Mouse (Mus musculus) layer of hippocampus, adult 2 months (tissue): ENCODE data around the gene Nsd2. TPM values are rescaled to one million over a fixed set of nuclear protein-coding genes. Genes with fewer than 3 reads are reported as not detected.
"Not testable (repeated sequence)": the region's sequence is repeated elsewhere in the genome, so short reads cannot be mapped to it uniquely, and the experiment has no call there.

ENCODE experiments used
- DNase-seq, 2 experiments: peaks; one replicate each; pipeline ENCODE4 v3.0.0; 2022; ENCODE audit warnings: low spot score in 2 of 2
- H3K27ac ChIP-seq: fragments of 200-600 bp; 2 replicates; pipeline ENCODE4 v1.8.1; 2022
- H3K4me3 ChIP-seq: fragments of 200-600 bp; 2 replicates; pipeline ENCODE4 v1.8.1; 2022; ENCODE audit warnings: mild to moderate bottlenecking
- CTCF ChIP-seq: fragments of 200-600 bp; conservative IDR thresholded peaks from 2 replicates; pipeline ENCODE4 v1.8.1; 2022; ENCODE audit warnings: antibody characterized with exemption, mild to moderate bottlenecking, moderate library complexity
- microRNA-seq, 2 experiments: library from miRNA; unstranded; fragments of <30 nt; microRNA quantifications; one replicate each; pipeline ENCODE4 v1.2.0; 2021
- total RNA-seq, 2 experiments: library from RNA; stranded (reverse); gene quantifications; 2 replicates each; pipeline ENCODE4 v1.2.3; 2021

The Nsd2 gene
- total RNA-seq, 2 experiments from 2014 or later, result 123 to 133 TPM

DNA sequence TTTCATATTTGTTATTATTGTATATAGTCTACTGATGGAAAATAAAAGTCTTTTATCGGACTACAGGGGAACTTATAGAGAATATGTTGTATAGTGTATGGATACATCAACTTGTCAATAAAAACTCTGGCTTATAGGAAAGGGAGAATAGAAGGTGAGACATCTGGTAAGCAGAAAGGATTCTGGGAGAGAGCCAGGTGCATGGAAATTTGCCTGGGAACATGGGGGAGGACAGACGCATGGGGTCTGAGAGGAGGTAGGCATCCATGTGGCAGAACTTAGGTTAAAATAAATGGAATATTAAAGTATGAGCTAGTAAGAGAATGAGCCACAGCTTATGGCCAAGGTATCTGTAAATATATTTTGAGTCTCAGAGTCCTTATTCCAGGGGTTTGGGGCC is 99.5 kb downstream of the Nsd2 start:
- no peak for DNase-seq
- no peak for TF ChIP-seq CTCF
- Histone ChIP-seq H3K27ac (no peak overlapping the region), H3K4me3 (no peak overlapping the region)

DNA sequence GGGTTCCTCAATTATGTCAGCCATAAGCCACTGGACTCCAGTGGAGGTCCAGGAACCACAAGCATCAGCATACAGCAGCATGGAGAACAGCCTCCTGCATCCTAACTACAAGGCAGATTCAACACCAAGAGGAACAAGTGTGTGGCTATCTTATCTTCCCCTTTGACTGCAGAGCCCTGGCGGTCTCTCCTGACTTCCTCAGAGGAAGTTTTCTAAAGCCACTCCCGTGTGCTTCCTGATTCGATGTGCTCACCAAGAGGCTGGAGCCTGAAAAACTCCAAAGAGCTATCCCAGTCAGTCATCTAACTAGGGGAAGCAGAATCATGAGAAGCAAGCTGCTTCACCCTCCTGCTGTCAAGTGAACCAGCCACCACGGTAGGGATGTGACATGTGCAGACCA is 100.4 kb downstream of the Nsd2 start:
- 0 out of 2 replicates have a peak overlapping the region, but pooled peaks have one; percentile 9 for H3K27ac ChIP-seq
- no peak for TF ChIP-seq CTCF
- DNase-seq, result no peak

DNA sequence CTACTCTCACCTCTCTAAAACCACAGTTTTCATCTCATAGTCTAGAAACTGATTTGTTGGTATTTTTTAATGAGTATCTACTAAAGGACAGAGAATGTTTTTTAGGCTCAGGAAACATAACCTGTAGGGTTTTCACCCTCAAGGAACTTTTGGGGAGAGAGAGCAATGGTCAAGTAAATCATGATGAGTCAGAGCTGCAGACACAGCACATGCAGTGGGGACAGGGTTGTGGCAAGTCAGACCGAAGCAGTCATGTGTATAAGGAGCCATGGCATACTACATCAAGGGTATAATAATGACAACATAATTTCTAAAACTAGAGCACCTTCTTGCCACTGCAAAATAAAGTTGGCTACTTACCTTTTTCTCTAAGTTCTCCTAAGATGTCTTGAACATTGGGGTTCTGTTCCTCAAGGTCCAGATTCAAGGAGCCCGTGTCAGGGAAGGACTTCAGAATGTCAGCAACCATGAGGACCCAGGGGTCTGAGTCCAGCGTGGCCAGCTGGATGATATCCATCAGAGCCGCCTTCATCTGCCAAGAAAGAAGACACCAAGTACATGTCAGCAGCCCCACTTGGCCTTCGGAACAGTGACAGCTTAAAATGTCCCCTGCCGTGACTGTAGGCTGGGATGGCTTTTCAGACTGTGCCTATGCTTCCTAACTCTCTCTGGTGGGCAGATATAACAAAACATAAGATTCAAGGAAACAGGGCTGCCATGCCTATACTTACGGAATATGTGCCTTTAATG is 101.1 kb downstream of the Nsd2 start:
- Histone ChIP-seq H3K4me3 (no peak overlapping the region), H3K27ac (0 out of 2 replicates have a peak overlapping the region, but pooled peaks have one; percentile 9)
- DNase-seq, result no peak
- TF ChIP-seq CTCF, result no peak

More for the DNA sequence above, 100.4 kb downstream of the Nsd2 start:
- no peak overlapping the region for H3K4me3 ChIP-seq

DNA sequence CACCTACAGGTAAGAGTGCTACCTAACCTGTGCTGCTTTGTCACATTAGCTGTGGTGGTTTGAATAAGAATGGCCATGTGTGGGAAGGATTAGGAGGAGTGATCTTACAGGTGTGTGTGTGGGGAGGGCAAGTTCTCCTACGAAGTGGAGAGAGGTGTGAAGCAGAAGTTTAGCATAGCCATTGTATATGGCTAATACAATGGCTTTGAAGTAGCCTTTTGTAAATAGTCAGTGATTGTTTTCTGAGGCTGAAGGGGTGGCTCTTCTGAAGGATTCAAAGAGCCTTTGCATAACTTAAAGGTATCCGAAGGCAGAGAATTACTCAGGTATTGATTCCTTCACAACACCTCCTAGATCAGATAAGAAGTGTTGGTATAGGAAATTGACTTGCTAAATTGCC is 102.0 kb downstream of the Nsd2 start:
- H3K27ac ChIP-seq, result no peak overlapping the region
- no peak for DNase-seq
- no peak overlapping the region for H3K4me3 ChIP-seq
- TF ChIP-seq CTCF, result no peak

DNA sequence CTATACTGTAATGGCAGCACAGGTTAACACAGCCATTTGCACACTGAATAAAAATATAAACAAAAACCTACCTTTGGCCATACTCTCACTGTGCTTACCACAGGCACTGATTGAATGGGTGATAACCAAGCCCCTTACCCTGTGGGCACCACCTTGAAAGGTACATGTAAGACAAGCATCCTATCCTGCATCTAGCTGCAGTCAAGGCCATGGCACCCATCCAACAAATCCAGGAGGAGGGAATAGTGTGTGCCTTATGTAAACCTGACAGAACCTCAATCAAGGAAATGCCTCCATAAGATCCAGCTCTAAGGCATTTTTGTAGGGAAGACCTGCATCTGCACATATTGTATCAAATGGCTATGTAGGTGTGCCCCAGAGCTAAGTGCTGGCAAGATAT is 105.6 kb downstream of the Nsd2 start:
- TF ChIP-seq CTCF, result no peak
- no peak overlapping the region for H3K4me3 ChIP-seq
- no peak for DNase-seq

DNA sequence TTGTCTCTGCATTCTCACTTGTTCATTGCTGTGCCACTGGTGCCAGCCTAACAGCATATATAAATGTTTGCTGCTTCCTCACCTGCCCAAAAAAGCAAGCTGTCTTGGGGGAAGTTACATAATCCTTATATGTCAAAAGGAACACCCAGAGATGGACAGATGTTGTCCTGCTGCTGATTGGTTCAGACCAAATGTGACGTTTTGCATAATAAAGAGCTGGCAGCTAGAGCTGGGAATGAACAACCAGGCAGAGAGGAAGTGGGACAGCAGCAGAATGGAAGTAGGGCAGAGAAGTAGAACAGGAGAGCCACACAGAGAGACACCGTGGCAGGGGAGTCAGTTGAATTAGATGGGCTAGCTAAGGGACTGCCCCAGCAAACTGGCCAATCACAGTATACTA is 111.9 kb downstream of the Nsd2 start:
- Histone ChIP-seq H3K4me3 (no peak overlapping the region), H3K27ac (no peak overlapping the region)
- DNase-seq, result no peak
- TF ChIP-seq CTCF, result no peak

More for the DNA sequence above, 105.6 kb downstream of the Nsd2 start:
- no peak overlapping the region for H3K27ac ChIP-seq

DNA sequence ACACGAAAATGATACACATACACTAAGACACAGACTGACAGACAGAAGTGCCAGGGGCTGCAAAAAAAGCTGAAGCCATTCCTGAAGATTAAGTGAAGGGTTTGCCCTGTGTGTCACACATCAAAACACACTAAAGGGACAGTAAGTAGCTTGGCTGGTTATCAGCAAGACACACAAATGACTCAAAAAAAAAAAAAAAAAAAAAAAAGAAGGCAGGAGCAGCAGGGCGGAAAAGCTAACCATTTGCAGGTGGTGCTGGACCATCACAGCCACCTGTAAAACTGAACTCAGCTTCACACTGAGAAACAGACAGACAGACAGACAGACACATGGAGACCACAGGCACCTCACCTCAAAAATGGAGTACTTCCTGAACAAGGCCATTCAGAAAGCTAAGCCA is 113.6 kb downstream of the Nsd2 start:
- no peak overlapping the region for H3K27ac ChIP-seq
- no peak for DNase-seq
- no peak overlapping the region for H3K4me3 ChIP-seq
- TF ChIP-seq CTCF, result no peak

DNA sequence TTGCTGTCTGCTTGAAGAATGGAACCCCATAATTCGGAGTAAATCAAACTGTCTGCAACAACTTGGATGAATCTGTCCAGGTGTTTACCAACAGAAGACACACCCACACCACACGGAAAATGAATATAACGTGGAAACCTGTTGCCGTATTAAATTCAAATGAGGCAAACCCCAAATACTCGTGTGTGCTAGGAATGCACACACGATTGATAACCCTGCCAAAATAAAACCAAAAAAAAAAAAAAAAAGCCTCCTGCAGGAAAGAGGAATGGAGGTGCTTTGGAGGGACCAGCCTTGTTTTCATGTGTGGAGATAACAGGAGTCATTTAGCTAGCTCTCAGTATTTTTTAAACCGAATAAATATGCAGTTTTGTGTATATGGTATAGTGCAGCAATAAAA is 114.4 kb downstream of the Nsd2 start:
- no peak for TF ChIP-seq CTCF
- Histone ChIP-seq H3K27ac (no peak overlapping the region), H3K4me3 (peak overlapping the region; percentile 84)
- DNase-seq, result no peak

DNA sequence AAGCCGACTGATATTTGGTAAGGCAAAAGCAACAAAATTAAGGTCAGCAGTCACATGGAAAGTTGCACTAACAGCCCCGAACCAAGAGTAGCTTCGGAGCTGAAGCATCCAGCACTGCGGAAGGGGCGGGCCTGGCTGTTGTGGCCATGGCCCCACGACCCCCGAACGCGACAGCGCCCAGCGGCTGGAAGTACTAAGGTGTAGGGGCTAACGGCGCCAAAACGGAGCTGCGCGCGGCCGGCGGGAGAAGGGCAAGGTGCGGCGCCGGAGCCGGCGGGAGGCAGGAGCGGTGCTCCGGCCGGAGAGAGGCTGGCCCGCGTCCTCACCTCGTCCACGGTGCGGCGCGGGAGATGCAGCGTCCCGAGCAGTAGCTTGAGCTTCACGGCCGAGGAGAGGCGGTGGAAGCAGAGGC is 115.2 kb downstream of the Nsd2 start:
- no peak for TF ChIP-seq CTCF
- no peak for DNase-seq
- peak overlapping the region; percentile 97 for H3K27ac ChIP-seq
- peak overlapping the region; percentile 84 for H3K4me3 ChIP-seq

DNA sequence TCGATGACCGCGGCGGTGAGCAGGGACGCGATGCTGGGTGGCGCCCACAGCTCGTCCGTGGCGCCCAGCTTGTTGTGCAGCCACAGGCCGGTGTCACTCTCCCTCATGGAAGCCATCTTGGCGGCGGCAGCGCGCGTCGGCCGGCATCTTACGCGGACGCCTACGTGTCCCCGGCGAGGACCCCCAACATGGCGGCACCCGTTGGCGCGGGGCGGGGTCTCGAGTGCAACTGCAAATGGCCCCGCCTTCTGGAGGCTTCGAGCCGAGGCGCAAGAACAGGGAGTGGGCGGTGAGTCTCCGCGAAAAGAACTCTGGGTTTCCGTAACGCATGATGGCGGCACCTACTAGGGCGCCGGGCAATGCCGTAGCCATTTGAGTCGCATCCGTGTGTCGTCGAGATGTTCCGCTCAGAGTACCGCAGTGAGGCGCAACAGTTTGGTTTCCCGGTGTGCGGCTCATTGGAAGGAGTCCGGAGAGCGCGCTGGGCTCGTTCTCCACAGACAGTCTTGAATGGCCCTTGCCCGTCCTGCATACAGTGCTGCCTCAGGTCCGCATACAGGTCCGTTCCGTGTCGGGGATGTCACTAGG is 115.7 kb downstream of the Nsd2 start, which contains the start of gene Nelfa:
Nelfa (minus strand) TSS at position 294 of the 588 bp plus-strand sequence.
- Histone ChIP-seq H3K4me3 (peak within 1 kb of the TSS; percentile 84), H3K27ac (peak within 1 kb of the TSS; percentile 97)
- peak; percentile 20; the same call in 1 of the 2 replicates for TF ChIP-seq CTCF
- peak; percentile 99 to 100 for DNase-seq

DNA sequence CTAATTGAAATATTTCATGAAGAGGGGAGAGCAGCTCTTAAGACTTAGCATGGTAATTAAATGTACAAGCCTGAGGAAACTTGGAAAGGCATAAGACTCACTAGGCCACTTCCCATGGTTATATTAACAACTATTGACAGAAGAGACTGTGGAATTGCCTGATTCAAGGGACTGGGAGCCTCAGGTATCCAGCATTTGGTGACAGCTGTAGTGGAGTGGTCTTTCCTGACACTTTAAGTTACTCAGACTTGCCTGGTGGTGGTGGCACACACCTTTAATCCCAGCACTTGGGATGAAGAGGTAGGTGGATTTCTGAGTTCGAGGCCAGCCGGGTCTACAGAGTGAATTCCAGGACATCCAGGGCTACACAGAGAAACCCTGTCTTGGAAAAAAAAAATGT is 116.7 kb downstream of the Nsd2 start:
- no peak for DNase-seq
- Histone ChIP-seq H3K4me3 (peak overlapping the region; percentile 84; the same call in 1 of the 2 replicates), H3K27ac (no peak overlapping the region)
- no peak for TF ChIP-seq CTCF

DNA sequence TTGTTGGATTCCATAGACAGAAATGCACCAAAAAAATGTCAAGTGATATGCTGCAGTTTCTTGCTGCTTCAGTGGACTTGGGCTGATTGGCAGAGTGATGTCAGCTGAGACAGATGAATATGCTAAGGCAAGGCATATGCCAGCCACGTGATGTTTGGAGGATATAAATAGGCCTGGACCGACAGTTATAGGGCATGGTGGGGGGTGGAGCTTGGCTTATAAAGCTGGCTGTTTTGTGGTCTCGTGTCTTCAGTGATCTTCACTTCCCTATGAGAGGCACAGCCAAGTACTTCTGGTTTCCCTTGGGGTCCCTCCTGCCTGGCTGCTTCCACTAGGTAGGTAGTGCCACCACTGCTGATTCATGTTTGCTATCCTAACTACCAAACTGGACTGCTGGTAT is 117.9 kb downstream of the Nsd2 start:
- TF ChIP-seq CTCF, result no peak
- no peak for DNase-seq
- Histone ChIP-seq H3K27ac (no peak overlapping the region), H3K4me3 (no peak overlapping the region)

DNA sequence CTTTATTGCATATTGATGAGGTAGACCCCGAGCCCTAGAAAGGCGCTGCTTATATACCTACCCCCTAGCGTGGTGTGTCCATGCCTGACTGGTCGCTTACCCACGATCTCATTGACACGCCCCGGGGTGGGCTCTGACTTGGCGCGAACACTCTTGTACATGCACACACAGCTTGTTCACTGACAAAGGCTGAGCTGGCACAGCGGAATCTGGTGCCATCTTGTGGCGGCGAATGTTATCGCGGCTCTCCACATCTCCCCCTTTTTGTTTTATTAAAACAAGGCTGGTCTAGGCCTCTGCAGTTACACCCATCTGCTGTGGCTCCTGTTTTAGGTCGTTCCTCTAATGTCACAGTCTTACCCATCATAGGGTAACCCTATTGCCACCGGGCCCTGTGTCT is 126.5 kb downstream of the Nsd2 start:
- H3K27ac ChIP-seq, H3K4me3 ChIP-seq, DNase-seq: not testable (repeated sequence)
- 0 out of 2 replicates have a peak, but pooled peaks have one; percentile 25 for TF ChIP-seq CTCF

Small RNA genes within 50 kb of the gene (microRNA-seq; reads per million reads assigned to microRNA genes)
- gene Mir7024, result 0.55 to 1.3 reads per million in 2 experiments

Other genes starting within 250 kb of the Nsd2 start
- 10 to 100 TPM; 25.2 to 29.5 TPM for gene Fam53a, start 191.1 kb upstream of the Nsd2 start, total RNA-seq
- gene Gm9903, start 190.8 kb upstream of the Nsd2 start, total RNA-seq, result under 1 TPM; 0.90 to 0.98 TPM
- gene Slbp, start 168.2 kb upstream of the Nsd2 start, total RNA-seq, result 10 to 100 TPM; 20.5 to 21.5 TPM
- 1 to 10 TPM; 5.7 to 7.9 TPM for gene Tacc3, start 162.6 kb upstream of the Nsd2 start, total RNA-seq
- gene Tmem129, start 162.3 kb upstream of the Nsd2 start, total RNA-seq, result 10 to 100 TPM; 24.0 to 25.2 TPM
- gene Fgfr3, start 99.1 kb upstream of the Nsd2 start, total RNA-seq, result 100 to 1,000 TPM; 137 to 139 TPM
- gene Letm1, start 37.9 kb upstream of the Nsd2 start, total RNA-seq, result 100 to 1,000 TPM in 1 of 2 experiments, 10 to 100 TPM in 1; 99.8 to 108 TPM
- 10 to 100 TPM; 19.5 to 22.5 TPM for gene Nelfa, start 115.7 kb downstream of the Nsd2 start, total RNA-seq
- 10 to 100 TPM; 57.5 to 58.0 TPM for gene Gm1673, start 162.7 kb downstream of the Nsd2 start, total RNA-seq
- gene Nat8l, start 175.3 kb downstream of the Nsd2 start, total RNA-seq, result 100 to 1,000 TPM; 139 to 141 TPM